Mouse (Mus musculus) intestine, embryonic 14.5 days (tissue): ENCODE data around the gene Smarca2. TPM values are rescaled to one million over a fixed set of nuclear protein-coding genes. Genes with fewer than 3 reads are reported as not detected.

Experiments used
- ATAC-seq: fragments of 200-750 bp; cut with Nextera tagmentation; replicated peaks from 2 replicates; pipeline ENCODE4 v1.8.0; 2017; ENCODE audit warnings: low read depth, moderate number of reproducible peaks, moderate TSS enrichment, moderate library complexity; ENCODE audit not compliant: low FRiP score, low TSS enrichment
- DNase-seq: peaks from one replicate; pipeline ENCODE4 v3.0.0-alpha.2; 2018; ENCODE audit warnings: low spot score
- H3K27ac ChIP-seq: fragments of 300-500 bp; sonication (generic); 2 replicates; pipeline ENCODE4 v1.5.1; 2014; ENCODE audit warnings: low read depth, mild to moderate bottlenecking, control low read depth
- H3K27me3 ChIP-seq: fragments of 300-500 bp; sonication (generic); replicated peaks from 2 replicates; pipeline ENCODE4 v1.6.1; 2014; ENCODE audit warnings: low read length, control low read depth; ENCODE audit not compliant: control insufficient read depth, insufficient read depth
- H3K36me3 ChIP-seq: fragments of 300-500 bp; sonication (generic); 2 replicates; pipeline ENCODE4 v1.6.1; 2014; ENCODE audit warnings: low read length, control low read depth; ENCODE audit not compliant: control insufficient read depth, insufficient read depth
- H3K4me1 ChIP-seq: fragments of 300-500 bp; sonication (generic); replicated peaks from 2 replicates; pipeline ENCODE4 v1.6.1; 2014; ENCODE audit warnings: low read length, control low read depth, mixed read lengths; ENCODE audit not compliant: control insufficient read depth, insufficient read depth
- H3K4me2 ChIP-seq: fragments of 300-500 bp; sonication (generic); 2 replicates; pipeline ENCODE4 v1.6.1; 2014; ENCODE audit warnings: low read length
- H3K4me3 ChIP-seq: fragments of 300-500 bp; sonication (generic); 2 replicates; pipeline ENCODE4 v1.5.1; 2014; ENCODE audit warnings: low read depth, low read length, control low read depth, mixed read lengths
- H3K9ac ChIP-seq: fragments of 300-500 bp; sonication (generic); 2 replicates; pipeline ENCODE4 v1.6.1; 2014; ENCODE audit warnings: mild to moderate bottlenecking, low read length
- H3K9me3 ChIP-seq: fragments of 300-500 bp; sonication (generic); 2 replicates; pipeline ENCODE4 v1.6.1; 2016; ENCODE audit warnings: low read length, control low read depth; ENCODE audit not compliant: control insufficient read depth
- WGBS: fragments of 180-500 bp; shearing (Covaris S2); extraction: QIAGEN DNeasy Blood & Tissue Kit; methylation state at CpG from one replicate; pipeline ENCODE4 v1.1.7; 2014; 5-methylcytosine and 5-hydroxymethylcytosine counted together
- polyA plus RNA-seq: library from polyadenylated mRNA; unstranded; fragments of >200 nt; fragmentation: Nextera tagmentation; extraction: Ambion mirVana; gene quantifications from 2 replicates; pipeline ENCODE4 v1.2.1, GENCODE M21; 2014

Gene Smarca2
- polyA plus RNA-seq, 1 experiment from 2014 or later, result 47.0 TPM

GRCm38 (mm10) chr19:26749427-26750137, 144.7 kb downstream of the Smarca2 start:
- WGBS, result 31% methylated on average over 11 of the region's 11 CpGs
- Histone ChIP-seq H3K27ac (peak overlapping the region; percentile 95), H3K27me3 (no peaks in the 10 kb centered on the region), H3K36me3 (no peaks in the 10 kb centered on the region), H3K4me3 (peak overlapping the region; percentile 39; the same call in 1 of the 2 replicates), H3K9me3 (no peaks in the 10 kb centered on the region), H3K9ac (peak overlapping the region; percentile 60), H3K4me1 (peaks cover 17% of the 10 kb centered on the region), H3K4me2 (peak overlapping the region; percentile 70)
- no peak for ATAC-seq
- DNase-seq, result peak; percentile 55

DNA sequence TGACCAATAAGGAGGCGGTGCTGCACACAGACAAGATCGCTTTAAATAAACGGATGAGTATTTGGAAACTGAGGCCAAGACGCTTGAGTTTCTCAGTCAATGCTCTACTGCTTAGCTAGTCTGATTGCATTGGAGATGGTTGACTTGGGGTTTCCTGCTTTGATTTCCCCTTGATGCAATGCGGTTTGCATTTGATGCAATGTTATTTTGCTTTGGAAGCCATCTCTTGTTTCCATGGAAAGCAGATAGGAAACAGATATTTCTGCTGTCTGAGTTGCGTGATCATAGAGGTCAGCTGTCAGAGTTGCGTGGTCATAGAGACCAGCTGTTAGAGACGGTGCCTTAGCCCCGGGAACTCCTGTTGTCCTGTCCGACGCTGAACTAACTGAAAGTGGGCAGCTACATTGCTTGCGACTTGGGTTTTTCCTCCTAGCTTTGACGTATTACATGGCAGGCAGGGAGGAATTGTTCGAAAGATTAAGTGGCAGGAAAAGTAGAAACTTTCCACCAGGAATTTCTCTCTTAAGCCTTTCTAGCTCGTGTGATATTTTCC, 147.8 kb downstream of the Smarca2 start:
- ATAC-seq (no peak), DNase-seq (no peak)
- no peaks in the 10 kb centered on the region for H3K27me3 ChIP-seq
- H3K9me3 ChIP-seq, result no peaks in the 10 kb centered on the region
- no peak overlapping the region for H3K4me2 ChIP-seq
- H3K9ac ChIP-seq, result no peak overlapping the region
- H3K4me3 ChIP-seq, result no peak overlapping the region
- WGBS, result 62% methylated on average over 15 of the region's 15 CpGs
- peak overlapping the region; percentile 36; the same call in 1 of the 2 replicates for H3K27ac ChIP-seq
- peaks cover 14% of the 10 kb centered on the region for H3K4me1 ChIP-seq
- H3K36me3 ChIP-seq, result no peaks in the 10 kb centered on the region

DNA sequence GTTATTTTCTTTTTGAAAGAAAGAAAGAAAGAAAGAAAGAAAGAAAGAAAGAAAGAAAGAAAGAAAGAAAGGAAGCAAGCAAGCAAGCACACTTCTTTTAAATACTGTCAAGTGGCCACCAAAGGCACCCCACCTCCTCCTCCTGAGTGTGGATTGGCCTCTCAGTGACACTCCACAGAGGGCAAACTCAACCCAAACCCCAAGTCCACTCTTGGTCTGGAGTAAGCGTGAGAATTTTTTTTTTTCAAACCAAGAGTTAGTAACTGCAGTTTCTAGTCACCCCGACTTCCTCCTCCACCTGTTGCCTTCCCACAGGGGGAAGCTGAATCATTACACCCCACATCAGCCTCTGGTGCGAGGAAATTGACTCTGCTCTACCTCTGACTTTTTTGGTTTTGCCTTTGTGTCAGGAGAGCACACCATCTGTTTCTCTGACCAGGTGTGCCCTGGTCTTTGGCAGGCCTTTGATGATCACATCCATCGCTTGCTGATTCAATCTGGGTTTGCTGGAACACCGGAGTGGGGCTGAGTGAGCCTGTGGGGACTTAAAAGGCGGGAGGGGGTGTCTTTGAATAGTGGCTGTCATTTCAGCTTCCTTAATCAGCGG, 148.5 kb downstream of the Smarca2 start:
- Histone ChIP-seq H3K36me3 (no peaks in the 10 kb centered on the region), H3K9ac (no peak overlapping the region), H3K27me3 (no peaks in the 10 kb centered on the region), H3K4me1 (peaks cover 14% of the 10 kb centered on the region), H3K9me3 (no peaks in the 10 kb centered on the region), H3K4me3 (no peak overlapping the region), H3K4me2 (no peak overlapping the region), H3K27ac (peak overlapping the region; percentile 36)
- 68% methylated on average over 7 of the region's 7 CpGs for WGBS
- ATAC-seq (no peak), DNase-seq (no peak)

GRCm38 (mm10) chr19:26754016-26754794, 149.4 kb downstream of the Smarca2 start:
- Histone ChIP-seq H3K9ac (no peak overlapping the region), H3K27me3 (no peaks in the 10 kb centered on the region), H3K36me3 (no peaks in the 10 kb centered on the region), H3K4me1 (peaks cover 14% of the 10 kb centered on the region), H3K4me3 (no peak overlapping the region), H3K9me3 (no peaks in the 10 kb centered on the region), H3K27ac (no peak overlapping the region), H3K4me2 (no peak overlapping the region)
- WGBS, result 52% methylated on average over 10 of the region's 10 CpGs
- ATAC-seq, result peak; percentile 40; the same call in 1 of the 2 replicates
- DNase-seq, result no peak

DNA sequence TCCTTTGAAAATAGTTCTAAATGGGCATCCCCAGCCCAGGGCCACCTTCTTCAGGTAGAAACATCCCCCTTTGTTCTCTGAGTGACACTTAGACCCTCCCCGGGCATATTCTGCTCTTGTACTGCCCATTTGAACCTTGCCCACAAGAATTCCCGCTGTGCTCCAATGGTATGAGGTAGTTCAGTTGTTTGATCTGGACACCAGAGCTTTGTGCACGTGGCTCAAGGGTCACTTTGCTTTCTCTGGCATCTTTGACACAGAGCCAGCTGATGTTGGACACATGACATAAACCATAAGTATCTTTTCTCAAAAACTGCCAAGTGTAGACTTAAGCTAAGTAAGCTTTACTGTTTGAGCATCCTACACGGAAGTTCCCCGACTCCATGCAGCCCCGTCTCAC, 151.1 kb downstream of the Smarca2 start:
- H3K27me3 ChIP-seq, result no peaks in the 10 kb centered on the region
- H3K27ac ChIP-seq, result no peak overlapping the region
- H3K9me3 ChIP-seq, result no peaks in the 10 kb centered on the region
- WGBS, result 78% methylated on average over 6 of the region's 6 CpGs
- H3K4me1 ChIP-seq, result peaks cover 7% of the 10 kb centered on the region; the same call in 1 of the 2 replicates
- DNase-seq (no peak), ATAC-seq (no peak)
- 0 out of 2 replicates have a peak, but pooled peaks cover 10% of the 10 kb centered on the region for H3K36me3 ChIP-seq
- H3K9ac ChIP-seq, result no peak overlapping the region
- no peak overlapping the region for H3K4me2 ChIP-seq
- no peak overlapping the region for H3K4me3 ChIP-seq

DNA sequence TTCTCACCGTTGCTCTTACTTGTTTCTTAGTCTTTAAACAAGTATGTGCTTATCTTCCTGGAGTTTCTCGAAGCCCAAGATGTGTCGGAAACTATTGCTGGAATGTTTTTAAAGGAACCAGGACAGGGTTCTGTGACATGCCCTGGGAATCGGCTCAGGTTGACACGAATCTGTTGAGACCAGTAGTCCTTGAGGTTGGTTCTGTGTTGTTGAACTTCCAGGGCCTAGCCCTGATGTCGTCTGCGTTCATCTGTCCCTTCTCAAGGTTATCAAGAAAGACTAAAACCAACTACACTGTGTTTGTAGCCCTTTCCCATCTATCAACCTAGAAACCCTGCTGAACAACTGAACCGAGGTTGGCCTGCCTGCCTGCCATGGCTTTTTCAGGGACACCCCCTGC, 151.5 kb downstream of the Smarca2 start:
- ATAC-seq, result no peak

DNA sequence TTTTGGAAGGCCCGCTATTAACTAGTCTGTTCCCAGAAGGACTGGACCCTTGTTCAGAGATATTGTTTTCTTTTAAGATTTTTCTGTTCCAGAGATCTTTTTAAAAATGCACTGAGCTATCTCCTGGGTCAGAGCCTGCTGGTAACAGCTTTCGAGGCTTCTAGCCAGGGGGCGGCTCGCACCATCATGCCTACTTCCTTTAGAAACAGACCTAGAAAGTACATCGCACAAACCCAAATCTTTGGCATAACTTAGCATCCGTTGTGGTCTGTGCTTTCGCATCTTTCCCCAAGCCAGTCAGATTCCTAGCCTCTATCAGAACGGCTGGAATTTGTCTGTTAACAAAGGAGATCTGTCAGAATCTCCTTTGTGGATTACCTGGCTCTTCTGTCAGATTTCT, 153.3 kb downstream of the Smarca2 start:
- Histone ChIP-seq H3K9me3 (no peaks in the 10 kb centered on the region), H3K4me2 (no peak overlapping the region), H3K4me3 (no peak overlapping the region), H3K36me3 (0 out of 2 replicates have a peak, but pooled peaks cover 12% of the 10 kb centered on the region), H3K4me1 (peaks cover 7% of the 10 kb centered on the region; the same call in 1 of the 2 replicates), H3K9ac (no peak overlapping the region), H3K27me3 (no peaks in the 10 kb centered on the region), H3K27ac (0 out of 2 replicates have a peak overlapping the region, but pooled peaks have one; percentile 17)
- 75% methylated on average over 8 of the region's 8 CpGs for WGBS
- ATAC-seq (no peak), DNase-seq (no peak)

More for the DNA sequence above, 151.5 kb downstream of the Smarca2 start:
- H3K36me3 ChIP-seq, result 0 out of 2 replicates have a peak, but pooled peaks cover 12% of the 10 kb centered on the region
- no peaks in the 10 kb centered on the region for H3K27me3 ChIP-seq
- no peak overlapping the region for H3K27ac ChIP-seq
- H3K4me1 ChIP-seq, result peaks cover 7% of the 10 kb centered on the region; the same call in 1 of the 2 replicates
- H3K4me3 ChIP-seq, result no peak overlapping the region
- DNase-seq, result no peak
- H3K9ac ChIP-seq, result no peak overlapping the region
- WGBS, result 60% methylated on average over 8 of the region's 8 CpGs
- no peaks in the 10 kb centered on the region for H3K9me3 ChIP-seq
- H3K4me2 ChIP-seq, result no peak overlapping the region

DNA sequence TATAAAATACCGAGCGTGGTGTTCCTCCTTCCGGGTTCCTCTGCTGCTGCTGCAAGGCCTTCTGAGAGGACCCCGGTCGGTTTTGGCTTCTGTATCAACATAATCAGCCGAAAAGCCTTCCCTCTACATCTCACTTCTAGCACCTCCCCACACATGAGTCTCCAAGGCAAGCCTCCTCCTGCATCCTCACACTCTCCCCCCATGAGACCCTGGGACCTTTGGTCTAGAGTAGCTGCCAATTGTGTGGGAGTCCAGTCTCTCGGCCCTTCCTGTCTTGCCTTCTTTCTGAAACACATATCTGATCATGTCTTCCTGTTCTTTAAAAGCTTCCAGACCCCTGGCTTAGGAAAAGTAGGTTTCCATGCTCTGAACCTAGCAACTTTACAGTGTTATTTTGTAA, 153.8 kb downstream of the Smarca2 start:
- H3K9me3 ChIP-seq, result no peaks in the 10 kb centered on the region
- H3K27me3 ChIP-seq, result no peaks in the 10 kb centered on the region
- 67% methylated on average over 7 of the region's 7 CpGs for WGBS
- 0 out of 2 replicates have a peak overlapping the region, but pooled peaks have one; percentile 17 for H3K27ac ChIP-seq
- H3K9ac ChIP-seq, result no peak overlapping the region
- no peak for DNase-seq
- H3K4me1 ChIP-seq, result peaks cover 7% of the 10 kb centered on the region; the same call in 1 of the 2 replicates
- no peak overlapping the region for H3K4me2 ChIP-seq
- 0 out of 2 replicates have a peak, but pooled peaks cover 12% of the 10 kb centered on the region for H3K36me3 ChIP-seq
- no peak for ATAC-seq
- H3K4me3 ChIP-seq, result no peak overlapping the region
